Mouse (Mus musculus): ENCODE measurements around the gene Cdkl4. TPM values are rescaled to one million over a fixed set of nuclear protein-coding genes. Genes with fewer than 3 reads are reported as not detected.
A peak's percentile ranks its signal among the peaks of the same experiment; 100 is the strongest.

Gene Cdkl4
- polyA plus RNA-seq, 1 experiment from 2014 or later: 0.53 TPM

GRCm38 (mm10) chr17:80517244-80517643 lies 60.4 kb downstream of the Cdkl4 start:
- H3K27ac ChIP-seq (ENCODE audit: low read depth, low read length): no peak overlapping the region
- peak; percentile 25; the same call in 1 of the 2 replicates for ATAC-seq (replicated peaks; ENCODE audit: low FRiP score)
- no peaks in the 10 kb centered on the region for H3K36me3 ChIP-seq (ENCODE audit: control insufficient read depth, insufficient read depth, low read length)
- DNase-seq (ENCODE audit: low spot score): no peak
- H3K9ac ChIP-seq (ENCODE audit: low read depth, low read length): no peak overlapping the region
- H3K4me1 ChIP-seq (replicated peaks; ENCODE audit: control insufficient read depth, insufficient read depth, low read length): peaks cover 13% of the 10 kb centered on the region
- WGBS: 53% methylated on average over 9 of the region's 9 CpGs
- H3K9me3 ChIP-seq (ENCODE audit: control insufficient read depth, low read length): no peaks in the 10 kb centered on the region
- no peak overlapping the region for H3K4me3 ChIP-seq (ENCODE audit: low read depth, low read length)
- no peaks in the 10 kb centered on the region for H3K27me3 ChIP-seq (replicated peaks; ENCODE audit: control insufficient read depth, insufficient read depth, low read length)
- no peak overlapping the region for H3K4me2 ChIP-seq

- Histone ChIP-seq H3K9me3 (ENCODE audit: control insufficient read depth, low read length) (no peaks in the 10 kb centered on the region), H3K4me2 (no peak overlapping the region), H3K9ac (ENCODE audit: low read depth, low read length) (no peak overlapping the region), H3K4me3 (ENCODE audit: low read depth, low read length) (no peak overlapping the region), H3K36me3 (ENCODE audit: control insufficient read depth, insufficient read depth, low read length) (no peaks in the 10 kb centered on the region), H3K27ac (ENCODE audit: low read depth, low read length) (no peak overlapping the region), H3K27me3 (replicated peaks; ENCODE audit: control insufficient read depth, insufficient read depth, low read length) (no peaks in the 10 kb centered on the region), H3K4me1 (replicated peaks; ENCODE audit: control insufficient read depth, insufficient read depth, low read length) (peaks cover 13% of the 10 kb centered on the region)
- ATAC-seq (replicated peaks; ENCODE audit: low FRiP score) (no peak), DNase-seq (ENCODE audit: low spot score) (no peak)
- 87% methylated on average over 9 of the region's 9 CpGs for WGBS
Observed at GRCm38 (mm10) chr17:80515956-80516355, 61.7 kb downstream of the Cdkl4 start.

- Histone ChIP-seq H3K27ac (ENCODE audit: low read depth, low read length) (no peak overlapping the region), H3K9me3 (ENCODE audit: control insufficient read depth, low read length) (no peaks in the 10 kb centered on the region), H3K4me1 (replicated peaks; ENCODE audit: control insufficient read depth, insufficient read depth, low read length) (peaks cover 14% of the 10 kb centered on the region), H3K27me3 (replicated peaks; ENCODE audit: control insufficient read depth, insufficient read depth, low read length) (no peaks in the 10 kb centered on the region), H3K36me3 (ENCODE audit: control insufficient read depth, insufficient read depth, low read length) (no peaks in the 10 kb centered on the region), H3K4me2 (no peak overlapping the region), H3K4me3 (ENCODE audit: low read depth, low read length) (no peak overlapping the region), H3K9ac (ENCODE audit: low read depth, low read length) (no peak overlapping the region)
- WGBS: 87% methylated on average over 7 of the region's 7 CpGs
- DNase-seq (ENCODE audit: low spot score) (no peak), ATAC-seq (replicated peaks; ENCODE audit: low FRiP score) (no peak)
Observed at GRCm38 (mm10) chr17:80515513-80515912, 62.1 kb downstream of the Cdkl4 start.

GRCm38 (mm10) chr17:80513766-80514165 lies 63.8 kb downstream of the Cdkl4 start:
- no peak for DNase-seq (ENCODE audit: low spot score)
- Histone ChIP-seq H3K4me3 (ENCODE audit: low read depth, low read length) (no peak overlapping the region), H3K36me3 (ENCODE audit: control insufficient read depth, insufficient read depth, low read length) (no peaks in the 10 kb centered on the region), H3K27ac (ENCODE audit: low read depth, low read length) (peak overlapping the region; percentile 43; the same call in 1 of the 2 replicates), H3K9me3 (ENCODE audit: control insufficient read depth, low read length) (no peaks in the 10 kb centered on the region), H3K9ac (ENCODE audit: low read depth, low read length) (no peak overlapping the region), H3K4me1 (replicated peaks; ENCODE audit: control insufficient read depth, insufficient read depth, low read length) (peaks cover 19% of the 10 kb centered on the region), H3K27me3 (replicated peaks; ENCODE audit: control insufficient read depth, insufficient read depth, low read length) (no peaks in the 10 kb centered on the region), H3K4me2 (peak overlapping the region; percentile 29)
- WGBS: 23% methylated on average over 8 of the region's 8 CpGs
- ATAC-seq (replicated peaks; ENCODE audit: low FRiP score): peak; percentile 75

GRCm38 (mm10) chr17:80510459-80510855 lies 67.2 kb downstream of the Cdkl4 start:
- ATAC-seq (replicated peaks; ENCODE audit: low FRiP score) (no peak), DNase-seq (ENCODE audit: low spot score) (no peak)
- Histone ChIP-seq H3K4me1 (replicated peaks; ENCODE audit: control insufficient read depth, insufficient read depth, low read length) (peaks cover 16% of the 10 kb centered on the region), H3K4me2 (no peak overlapping the region), H3K9ac (ENCODE audit: low read depth, low read length) (no peak overlapping the region), H3K27me3 (replicated peaks; ENCODE audit: control insufficient read depth, insufficient read depth, low read length) (no peaks in the 10 kb centered on the region), H3K27ac (ENCODE audit: low read depth, low read length) (no peak overlapping the region), H3K4me3 (ENCODE audit: low read depth, low read length) (no peak overlapping the region), H3K9me3 (ENCODE audit: control insufficient read depth, low read length) (no peaks in the 10 kb centered on the region), H3K36me3 (ENCODE audit: control insufficient read depth, insufficient read depth, low read length) (no peaks in the 10 kb centered on the region)
- WGBS: 66% methylated on average over 3 of the region's 3 CpGs

GRCm38 (mm10) chr17:80509494-80510458 lies 67.8 kb downstream of the Cdkl4 start:
- Histone ChIP-seq H3K27ac (ENCODE audit: low read depth, low read length) (no peak overlapping the region), H3K9ac (ENCODE audit: low read depth, low read length) (no peak overlapping the region), H3K36me3 (ENCODE audit: control insufficient read depth, insufficient read depth, low read length) (no peaks in the 10 kb centered on the region), H3K4me2 (no peak overlapping the region), H3K27me3 (replicated peaks; ENCODE audit: control insufficient read depth, insufficient read depth, low read length) (no peaks in the 10 kb centered on the region), H3K4me3 (ENCODE audit: low read depth, low read length) (no peak overlapping the region), H3K4me1 (replicated peaks; ENCODE audit: control insufficient read depth, insufficient read depth, low read length) (peaks cover 16% of the 10 kb centered on the region), H3K9me3 (ENCODE audit: control insufficient read depth, low read length) (no peaks in the 10 kb centered on the region)
- no peak for ATAC-seq (replicated peaks; ENCODE audit: low FRiP score)
- WGBS: 29% methylated on average over 4 of the region's 4 CpGs
- no peak for DNase-seq (ENCODE audit: low spot score)

GRCm38 (mm10) chr17:80505766-80506165 lies 71.8 kb downstream of the Cdkl4 start:
- H3K4me3 ChIP-seq (ENCODE audit: low read depth, low read length): no peak overlapping the region
- no peaks in the 10 kb centered on the region for H3K27me3 ChIP-seq (replicated peaks; ENCODE audit: control insufficient read depth, insufficient read depth, low read length)
- DNase-seq (ENCODE audit: low spot score): no peak
- no peak for ATAC-seq (replicated peaks; ENCODE audit: low FRiP score)
- H3K27ac ChIP-seq (ENCODE audit: low read depth, low read length): no peak overlapping the region
- H3K9me3 ChIP-seq (ENCODE audit: control insufficient read depth, low read length): no peaks in the 10 kb centered on the region
- 79% methylated on average over 6 of the region's 6 CpGs for WGBS
- no peak overlapping the region for H3K4me2 ChIP-seq
- peaks cover 17% of the 10 kb centered on the region for H3K4me1 ChIP-seq (replicated peaks; ENCODE audit: control insufficient read depth, insufficient read depth, low read length)
- no peak overlapping the region for H3K9ac ChIP-seq (ENCODE audit: low read depth, low read length)
- no peaks in the 10 kb centered on the region for H3K36me3 ChIP-seq (ENCODE audit: control insufficient read depth, insufficient read depth, low read length)

- no peak for ATAC-seq (replicated peaks; ENCODE audit: low FRiP score)
- 69% methylated on average over 4 of the region's 4 CpGs for WGBS
Observed at GRCm38 (mm10) chr17:80505342-80505741, 72.3 kb downstream of the Cdkl4 start.

GRCm38 (mm10) chr17:80501805-80502172 lies 75.8 kb downstream of the Cdkl4 start:
- Histone ChIP-seq H3K36me3 (ENCODE audit: control insufficient read depth, insufficient read depth, low read length) (no peaks in the 10 kb centered on the region), H3K4me2 (no peak overlapping the region)

More at GRCm38 (mm10) chr17:80505342-80505741, 72.3 kb downstream of the Cdkl4 start:
- DNase-seq (ENCODE audit: low spot score): no peak
- no peaks in the 10 kb centered on the region for H3K27me3 ChIP-seq (replicated peaks; ENCODE audit: control insufficient read depth, insufficient read depth, low read length)
- H3K9ac ChIP-seq (ENCODE audit: low read depth, low read length): no peak overlapping the region
- H3K36me3 ChIP-seq (ENCODE audit: control insufficient read depth, insufficient read depth, low read length): no peaks in the 10 kb centered on the region
- peaks cover 19% of the 10 kb centered on the region for H3K4me1 ChIP-seq (replicated peaks; ENCODE audit: control insufficient read depth, insufficient read depth, low read length)
- H3K9me3 ChIP-seq (ENCODE audit: control insufficient read depth, low read length): no peaks in the 10 kb centered on the region
- H3K4me3 ChIP-seq (ENCODE audit: low read depth, low read length): no peak overlapping the region
- H3K27ac ChIP-seq (ENCODE audit: low read depth, low read length): no peak overlapping the region
- H3K4me2 ChIP-seq: no peak overlapping the region

More at GRCm38 (mm10) chr17:80501805-80502172, 75.8 kb downstream of the Cdkl4 start:
- Histone ChIP-seq H3K9ac (ENCODE audit: low read depth, low read length) (no peak overlapping the region), H3K9me3 (ENCODE audit: control insufficient read depth, low read length) (no peaks in the 10 kb centered on the region), H3K27me3 (replicated peaks; ENCODE audit: control insufficient read depth, insufficient read depth, low read length) (no peaks in the 10 kb centered on the region), H3K4me3 (ENCODE audit: low read depth, low read length) (no peak overlapping the region), H3K27ac (ENCODE audit: low read depth, low read length) (0 out of 2 replicates have a peak overlapping the region, but pooled peaks have one; percentile 13), H3K4me1 (replicated peaks; ENCODE audit: control insufficient read depth, insufficient read depth, low read length) (peaks cover 16% of the 10 kb centered on the region)
- no peak for DNase-seq (ENCODE audit: low spot score)
- no peak for ATAC-seq (replicated peaks; ENCODE audit: low FRiP score)
- 60% methylated on average over 2 of the region's 2 CpGs for WGBS

Data from liver, embryonic 11.5 days (tissue).